21 mouse cellular contexts compared by ENCODE assay signal in genomic region chr17:13877460-13877859, GRCm38 (mm10).
DNase-seq lines count a peak whose midpoint lies in the region; ATAC-seq and TF ChIP-seq lines count a peak whose summit lies in the region.
"Had no signal": no experiment of that assay in that cellular context is flagged by ENCODE, and none has a peak within 500 bp of the region (broad histone marks: within the 10 kb centered on the region; RNA-seq: fewer than 3 reads in every experiment).

No protein-coding gene starts in this region.

- peaks cover 36% of the 10 kb centered on the region for H3K36me3 ChIP-seq in forebrain, postnatal 0 days (ENCODE audit: insufficient read depth)
- H3K36me3 ChIP-seq in forebrain, embryonic 11.5 days (ENCODE audit: control insufficient read depth, insufficient read depth, low read length), result no peaks in the 10 kb centered on the region; the same call in 1 of the 2 replicates
- peaks cover 3% of the 10 kb centered on the region; the same call in 1 of the 2 replicates for H3K36me3 ChIP-seq in kidney, adult 2 months (ENCODE audit: control insufficient read depth, insufficient read depth, low read length)
- peaks cover 11% of the 10 kb centered on the region; the same call in 1 of the 2 replicates for H3K36me3 ChIP-seq in kidney, embryonic 14.5 days (ENCODE audit: control insufficient read depth, insufficient read depth, low read length)
- peaks cover 13% of the 10 kb centered on the region for H3K36me3 ChIP-seq in liver, adult 2 months (ENCODE audit: control insufficient read depth, insufficient read depth, low read length)
- H3K36me3 ChIP-seq in liver, postnatal 0 days (replicated peaks; ENCODE audit: insufficient read depth, low read length), result peaks cover 6% of the 10 kb centered on the region; the same call in 1 of the 2 replicates
- H3K36me3 ChIP-seq: G1E had no signal

- 0 out of 2 replicates have a peak, but pooled peaks have one; percentile 27 for ATAC-seq in forebrain, postnatal 0 days
- ATAC-seq in forebrain, embryonic 11.5 days (replicated peaks; ENCODE audit: low FRiP score), result no peak
- ATAC-seq in kidney, embryonic 14.5 days (ENCODE audit: low FRiP score, low TSS enrichment), result no peak
- no peak for ATAC-seq in liver, postnatal 0 days
- ATAC-seq: inflammation-experienced regulatory T-cells, adult 6 months had no signal

- TF ChIP-seq POLR2A in kidney, adult 2 months (IDR thresholded peaks at IDR 0.05; ENCODE audit: low read depth, low read length), result no peak
- TF ChIP-seq POLR2A in liver, adult 2 months (IDR thresholded peaks at IDR 0.05; ENCODE audit: extremely low read depth, insufficient read depth, low read length), result no peak

- TF ChIP-seq EP300 in liver, postnatal 0 days (IDR thresholded peaks at IDR 0.05; ENCODE audit: low read depth), result no peak

- no peak overlapping the region for H3K4me3 ChIP-seq in forebrain, postnatal 0 days (ENCODE audit: low read depth, low read length)
- no peak overlapping the region for H3K4me3 ChIP-seq in forebrain, embryonic 11.5 days (ENCODE audit: low read depth, low read length)
- H3K4me3 ChIP-seq in kidney, adult 2 months (ENCODE audit: insufficient read depth, low read depth, low read length), result no peak overlapping the region
- H3K4me3 ChIP-seq in kidney, embryonic 14.5 days (ENCODE audit: low read length), result no peak overlapping the region
- H3K4me3 ChIP-seq in liver, adult 2 months (ENCODE audit: insufficient read depth, low read depth, low read length), result no peak overlapping the region
- no peak overlapping the region for H3K4me3 ChIP-seq in liver, postnatal 0 days (ENCODE audit: low read depth, low read length)
- H3K4me3 ChIP-seq: forebrain, embryonic 10.5 days; heart, embryonic 15.5 days had no signal

- H3K9me3 ChIP-seq in forebrain, postnatal 0 days (ENCODE audit: low read length), result no peaks in the 10 kb centered on the region
- no peaks in the 10 kb centered on the region for H3K9me3 ChIP-seq in forebrain, embryonic 11.5 days (ENCODE audit: control insufficient read depth, low read length)
- no peaks in the 10 kb centered on the region for H3K9me3 ChIP-seq in kidney, embryonic 14.5 days (ENCODE audit: control insufficient read depth, low read length)
- H3K9me3 ChIP-seq in liver, postnatal 0 days (ENCODE audit: low read length), result no peaks in the 10 kb centered on the region
- H3K9me3 ChIP-seq: G1E; heart, embryonic 15.5 days had no signal

- no peak for DNase-seq in forebrain, postnatal 0 days
- no peak for DNase-seq in forebrain, embryonic 11.5 days (ENCODE audit: low spot score)
- peak; percentile 62 for DNase-seq in kidney, adult 2 months
- DNase-seq in liver, adult 2 months (ENCODE audit: extremely low read depth, low read depth, low spot score), result peak; percentile 12
- no peak for DNase-seq in liver, postnatal 0 days
- DNase-seq in kidney, postnatal 36 days, result peak; percentile 12 to 43
- DNase-seq: adrenal gland, postnatal 36 days; cerebellum, adult 18-20 months; cerebellum, postnatal 25 days; embryo, embryonic 11 days; heart, adult 18-20 months; left cerebral cortex, postnatal 4 days; liver; lung, adult 18-20 months; right cerebral cortex, adult 18-20 months; thymus, postnatal 25 days had no signal

- H3K4me2 ChIP-seq in forebrain, postnatal 0 days (ENCODE audit: low read depth), result no peak overlapping the region
- no peak overlapping the region for H3K4me2 ChIP-seq in forebrain, embryonic 11.5 days (ENCODE audit: low read depth, low read length, severe bottlenecking)
- no peak overlapping the region for H3K4me2 ChIP-seq in kidney, embryonic 14.5 days (replicated peaks; ENCODE audit: low read depth, low read length)
- H3K4me2 ChIP-seq in liver, postnatal 0 days (ENCODE audit: low read depth, low read length), result no peak overlapping the region
- H3K4me2 ChIP-seq: heart, embryonic 15.5 days had no signal

- H3K4me1 ChIP-seq in forebrain, postnatal 0 days (ENCODE audit: insufficient read depth), result no peaks in the 10 kb centered on the region
- no peaks in the 10 kb centered on the region for H3K4me1 ChIP-seq in forebrain, embryonic 11.5 days (replicated peaks; ENCODE audit: control insufficient read depth, insufficient read depth, low read length)
- no peaks in the 10 kb centered on the region for H3K4me1 ChIP-seq in kidney, adult 2 months (ENCODE audit: control insufficient read depth, insufficient read depth, low read length)
- no peaks in the 10 kb centered on the region for H3K4me1 ChIP-seq in kidney, embryonic 14.5 days (ENCODE audit: control insufficient read depth, insufficient read depth, low read length)
- no peaks in the 10 kb centered on the region for H3K4me1 ChIP-seq in liver, adult 2 months (ENCODE audit: control insufficient read depth, insufficient read depth, low read length)
- H3K4me1 ChIP-seq in liver, postnatal 0 days (ENCODE audit: insufficient read depth), result no peaks in the 10 kb centered on the region
- H3K4me1 ChIP-seq: forebrain, embryonic 10.5 days; heart, embryonic 15.5 days had no signal

- peak; percentile 16; the same call in 1 of the 2 replicates for TF ChIP-seq CTCF in forebrain, postnatal 0 days (IDR thresholded peaks at IDR 0.05; ENCODE audit: low read depth)
- no peak for TF ChIP-seq CTCF in kidney, adult 2 months (conservative IDR thresholded peaks at IDR 0.05; ENCODE audit: insufficient read depth, insufficient read length, low read depth, low read length)
- no peak for TF ChIP-seq CTCF in liver, adult 2 months (IDR thresholded peaks at IDR 0.05; ENCODE audit: low read depth, low read length)
- no peak for TF ChIP-seq CTCF in liver, postnatal 0 days (IDR thresholded peaks at IDR 0.05; ENCODE audit: low read depth)

- H3K9ac ChIP-seq in forebrain, postnatal 0 days, result no peak overlapping the region
- H3K9ac ChIP-seq in forebrain, embryonic 11.5 days (ENCODE audit: low read length), result no peak overlapping the region
- no peak overlapping the region for H3K9ac ChIP-seq in kidney, embryonic 14.5 days (ENCODE audit: low read depth, low read length)
- H3K9ac ChIP-seq in liver, adult 2 months (ENCODE audit: low read depth, low read length), result no peak overlapping the region
- no peak overlapping the region for H3K9ac ChIP-seq in liver, postnatal 0 days (replicated peaks)
- H3K9ac ChIP-seq: heart, embryonic 15.5 days had no signal

- H3K79me2 ChIP-seq in liver, adult 2 months (ENCODE audit: control insufficient read depth, insufficient read depth, low read length), result peaks cover 2% of the 10 kb centered on the region; the same call in 1 of the 2 replicates

- no peak overlapping the region for H3K27ac ChIP-seq in forebrain, postnatal 0 days (ENCODE audit: low read depth, low read length)
- no peak overlapping the region for H3K27ac ChIP-seq in forebrain, embryonic 11.5 days (ENCODE audit: low read depth, low read length)
- no peak overlapping the region for H3K27ac ChIP-seq in kidney, adult 2 months (ENCODE audit: insufficient read depth, low read depth, low read length)
- H3K27ac ChIP-seq in kidney, embryonic 14.5 days (ENCODE audit: low read depth, low read length), result no peak overlapping the region
- no peak overlapping the region for H3K27ac ChIP-seq in liver, adult 2 months (replicated peaks; ENCODE audit: insufficient read depth, low read depth, low read length)
- H3K27ac ChIP-seq in liver, postnatal 0 days (ENCODE audit: low read depth), result no peak overlapping the region
- H3K27ac ChIP-seq: forebrain, embryonic 10.5 days; heart, embryonic 15.5 days had no signal

- no peaks in the 10 kb centered on the region for H3K27me3 ChIP-seq in forebrain, postnatal 0 days (ENCODE audit: insufficient read depth, low read length)
- no peaks in the 10 kb centered on the region for H3K27me3 ChIP-seq in forebrain, embryonic 11.5 days (ENCODE audit: control insufficient read depth, insufficient read depth, low read length)
- no peaks in the 10 kb centered on the region for H3K27me3 ChIP-seq in kidney, adult 2 months (replicated peaks; ENCODE audit: control insufficient read depth, insufficient read depth, low read length)
- no peaks in the 10 kb centered on the region for H3K27me3 ChIP-seq in kidney, embryonic 14.5 days (ENCODE audit: control insufficient read depth, insufficient read depth, low read length)
- H3K27me3 ChIP-seq in liver, adult 2 months (ENCODE audit: control insufficient read depth, insufficient read depth, low read length), result no peaks in the 10 kb centered on the region
- no peaks in the 10 kb centered on the region for H3K27me3 ChIP-seq in liver, postnatal 0 days (ENCODE audit: insufficient read depth, low read length)
- H3K27me3 ChIP-seq: heart, embryonic 15.5 days had no signal

Comparison
In these comparisons a context has a peak if more than half of its experiments do, and no peak if none do; other contexts are left out.
1. DNase-seq: peak in kidney, adult 2 months (single experiment), liver, adult 2 months (single experiment) and kidney, postnatal 36 days (2 of 2); none in forebrain, postnatal 0 days (single experiment), forebrain, embryonic 11.5 days (single experiment) and liver, postnatal 0 days (single experiment).